Mouse (Mus musculus) sigmoid colon, adult 10 weeks (tissue): ENCODE measurements around the gene Gabrq. TPM values are rescaled to one million over a fixed set of nuclear protein-coding genes. Genes with fewer than 3 reads are reported as not detected.

Experiments
- polyA plus RNA-seq: library from polyadenylated mRNA; stranded (reverse); fragments of 350-450 nt; fragmentation: Illumina TruSeq; extraction: RNeasy Lipid Tissue Mini Kit (QIAGEN cat#74804); gene quantifications from one replicate; pipeline ENCODE4 v1.2.3, GENCODE M21; 2014; ENCODE audit warnings: low read depth, low replicate concordance

Gabrq gene
- polyA plus RNA-seq, result not detected

DNA sequence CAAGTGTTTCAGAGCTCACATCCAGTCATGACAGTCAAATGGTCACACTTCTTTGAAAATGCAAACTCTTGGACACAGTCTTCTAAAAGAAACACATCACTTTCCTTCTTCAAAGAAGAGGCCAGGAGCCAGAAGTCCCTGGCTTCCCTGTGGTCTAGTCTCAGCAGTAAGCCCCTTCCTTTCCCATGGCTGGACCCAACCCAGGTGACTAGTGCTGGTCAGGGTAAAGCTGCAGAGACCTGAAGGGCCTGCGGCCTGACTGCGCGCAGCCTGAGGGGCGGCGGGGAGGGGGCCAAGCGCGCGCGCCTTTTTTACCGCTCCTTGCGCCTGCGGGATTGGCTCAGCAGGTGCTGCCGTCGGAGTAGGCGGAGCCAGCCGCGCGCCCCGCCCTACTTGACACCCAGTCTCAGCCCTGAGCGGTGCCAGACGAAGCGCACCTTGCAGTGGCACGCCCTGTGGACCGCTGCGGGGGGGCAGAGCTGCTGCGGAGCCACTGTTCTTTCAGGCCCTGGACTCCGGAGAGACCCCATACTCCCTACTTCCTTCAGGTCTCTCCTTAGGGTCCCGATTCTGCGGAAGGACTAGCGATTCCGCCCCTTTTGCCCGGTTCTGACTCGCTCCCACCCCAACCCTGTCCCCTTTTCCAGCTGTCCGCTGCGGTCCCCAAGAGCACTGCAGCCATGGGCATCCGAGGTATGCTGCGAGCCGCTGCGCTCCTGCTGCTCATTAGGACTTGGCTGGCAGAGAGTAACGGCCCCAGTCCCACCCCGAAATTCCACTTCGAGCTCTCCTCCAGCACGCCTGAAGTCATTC, at the start of gene Gabrq:
TSS of gene Gabrq (plus strand) at position 403 of the 813 bp plus-strand sequence.

Other genes with a start within 250 kb of the Gabrq start
- 6.6 TPM for gene Gabra3, start 168.3 kb upstream of the Gabrq start, polyA plus RNA-seq
- 105 TPM for gene Cetn2, start 93.2 kb downstream of the Gabrq start, polyA plus RNA-seq
- gene Nsdhl, start 93.4 kb downstream of the Gabrq start, polyA plus RNA-seq, result 60.8 TPM
- gene Zfp185, start 162.2 kb downstream of the Gabrq start, polyA plus RNA-seq, result 2.4 TPM
- gene Pnma5, start 211.9 kb downstream of the Gabrq start, polyA plus RNA-seq, result not detected
- gene Pnma3, start 239.6 kb downstream of the Gabrq start, polyA plus RNA-seq, result not detected